Mouse (Mus musculus) cortical plate, adult 2 months (tissue): Measurements from ENCODE around the gene Olfr810. TPM values are rescaled to one million over a fixed set of nuclear protein-coding genes. Genes with fewer than 3 reads are reported as not detected.

Experiments used
- H3K27ac ChIP-seq: fragments of 200-500 bp; 2 replicates; pipeline ENCODE4 v1.5.1; 2012; ENCODE audit warnings: low read length, control low read depth, inconsistent platforms; ENCODE audit not compliant: insufficient read depth
- H3K4me1 ChIP-seq: fragments of 200-500 bp; 2 replicates; pipeline ENCODE4 v1.6.1; 2011; ENCODE audit warnings: low read length; ENCODE audit not compliant: control insufficient read depth, insufficient read depth
- H3K4me3 ChIP-seq: fragments of 200-500 bp; 2 replicates; pipeline ENCODE4 v1.5.1; 2011; ENCODE audit warnings: mild to moderate bottlenecking, low read length, control low read depth; ENCODE audit not compliant: insufficient read depth
- CTCF ChIP-seq: fragments of 200-500 bp; IDR thresholded peaks from 2 replicates; pipeline ENCODE4 v1.5.1; 2011; ENCODE audit warnings: mild to moderate bottlenecking, control low read depth, low read length; ENCODE audit not compliant: insufficient read depth; ENCODE audit errors: extremely low read depth
- POLR2A ChIP-seq: fragments of 200-500 bp; IDR thresholded peaks from 2 replicates; pipeline ENCODE4 v1.6.1; 2011; ENCODE audit warnings: mild to moderate bottlenecking, low read length, control low read depth; ENCODE audit not compliant: insufficient read depth; ENCODE audit errors: extremely low read depth
- polyA plus RNA-seq: library from polyadenylated mRNA; depleted of rRNA; stranded (reverse); fragments of >200 nt; gene quantifications from 2 replicates; pipeline ENCODE4 v1.2.3, GENCODE M21; 2012; rRNA removed

Olfr810 gene
- polyA plus RNA-seq: not detected in 2 replicates

GRCm38 (mm10) chr10:129794817-129795216, at the start of gene Olfr810:
Olfr810 (minus strand) TSS chr10:129794917.
- no peak for TF ChIP-seq POLR2A
- no peak for TF ChIP-seq CTCF
- no peak within 1 kb of the TSS for H3K27ac ChIP-seq
- H3K4me3 ChIP-seq: no peak within 1 kb of the TSS
- no peaks in the 10 kb centered on the region for H3K4me1 ChIP-seq

DNA sequence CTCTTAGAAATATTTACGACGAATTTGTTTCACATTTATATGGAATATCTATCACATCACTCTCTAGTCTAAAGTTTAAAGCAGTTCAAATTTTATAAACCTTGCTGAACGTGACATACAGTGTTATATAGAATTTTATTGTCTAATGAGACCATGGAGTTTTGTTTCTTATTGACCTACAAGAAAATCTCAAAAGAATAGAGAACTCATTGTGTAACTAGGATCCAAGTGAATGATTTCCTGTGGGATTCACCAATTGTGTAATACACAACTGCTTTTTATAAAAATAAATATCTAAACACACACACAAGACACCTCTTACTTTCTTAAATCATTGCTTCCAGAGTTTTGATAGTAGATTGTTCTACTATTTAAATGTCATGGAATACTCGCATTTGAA, 9.6 kb upstream of the Olfr810 start, which contains the start of gene Olfr811:
Olfr811 (minus strand) TSS at position 101 of the 400 bp plus-strand sequence.
- no peak for TF ChIP-seq CTCF
- no peak for TF ChIP-seq POLR2A
- Histone ChIP-seq H3K27ac (no peak within 1 kb of the TSS), H3K4me1 (no peaks in the 10 kb centered on the region), H3K4me3 (no peak within 1 kb of the TSS)

- no peak overlapping the region for H3K27ac ChIP-seq
- no peak overlapping the region for H3K4me3 ChIP-seq
- no peaks in the 10 kb centered on the region for H3K4me1 ChIP-seq
- TF ChIP-seq CTCF (no peak), POLR2A (no peak)
Observed at GRCm38 (mm10) chr10:129778123-129778522, 16.6 kb downstream of the Olfr810 start.

DNA sequence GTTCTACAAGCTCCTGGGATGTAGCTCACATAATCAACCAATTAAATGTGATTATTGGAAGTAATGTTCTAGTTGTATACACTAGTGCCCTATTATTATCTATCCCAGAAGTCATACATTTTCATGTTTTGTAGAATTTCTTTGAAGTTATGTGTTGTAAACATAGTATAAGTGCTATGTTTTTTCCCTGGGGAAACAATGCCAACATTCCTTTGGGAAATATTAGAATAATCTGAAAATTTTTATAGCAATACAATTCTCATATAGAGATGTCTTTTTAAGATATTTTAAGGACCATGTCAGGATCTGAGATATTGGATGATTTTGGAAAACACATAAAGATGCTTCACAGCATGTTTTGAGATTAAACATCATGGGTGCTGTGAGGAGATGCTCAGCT, 20.4 kb downstream of the Olfr810 start, which contains the start of gene Olfr809:
Olfr809 (plus strand) TSS at position 301 of the 400 bp plus-strand sequence.
- H3K27ac ChIP-seq: no peak within 1 kb of the TSS
- TF ChIP-seq CTCF: no peak
- no peak for TF ChIP-seq POLR2A
- no peak within 1 kb of the TSS for H3K4me3 ChIP-seq
- no peaks in the 10 kb centered on the region for H3K4me1 ChIP-seq

GRCm38 (mm10) chr10:129765182-129765581, 29.5 kb downstream of the Olfr810 start, which contains the start of gene Olfr808:
Olfr808 (plus strand) TSS chr10:129765482.
- TF ChIP-seq CTCF (no peak), POLR2A (no peak)
- Histone ChIP-seq H3K4me1 (no peaks in the 10 kb centered on the region), H3K4me3 (no peak within 1 kb of the TSS), H3K27ac (no peak within 1 kb of the TSS)

GRCm38 (mm10) chr10:129757693-129758092, 37.0 kb downstream of the Olfr810 start, which contains the start of gene Olfr807:
Olfr807 (minus strand) TSS chr10:129757793.
- Histone ChIP-seq H3K27ac (no peak within 1 kb of the TSS), H3K4me3 (no peak within 1 kb of the TSS), H3K4me1 (no peaks in the 10 kb centered on the region)
- TF ChIP-seq POLR2A (no peak), CTCF (no peak)

DNA sequence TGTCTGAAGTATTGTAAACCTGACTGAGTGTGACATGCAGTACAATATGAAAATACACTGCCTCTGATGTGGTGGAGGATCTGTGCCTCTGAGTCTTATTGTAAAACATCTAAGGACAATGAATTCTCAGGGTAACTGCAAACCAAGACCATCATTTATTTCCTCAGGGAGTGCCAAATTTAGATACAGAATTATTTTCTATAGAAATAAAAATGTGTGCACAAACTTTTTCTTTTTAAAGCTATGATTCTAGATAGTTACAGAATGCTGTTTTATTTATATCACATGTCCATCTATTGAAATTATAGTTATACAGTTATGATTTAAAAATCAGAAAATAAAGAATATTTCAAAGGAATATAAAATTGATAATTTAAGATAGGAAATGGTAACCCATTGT, 52.9 kb downstream of the Olfr810 start, which contains the start of gene Olfr806:
Olfr806 (minus strand) TSS at position 101 of the 400 bp plus-strand sequence.
- H3K4me3 ChIP-seq: no peak within 1 kb of the TSS
- no peaks in the 10 kb centered on the region for H3K4me1 ChIP-seq
- TF ChIP-seq POLR2A (no peak), CTCF (no peak)
- no peak within 1 kb of the TSS for H3K27ac ChIP-seq

Other genes starting within 250 kb of the Olfr810 start
- not detected in 2 replicates for gene Olfr794, start 227.3 kb downstream of the Olfr810 start, polyA plus RNA-seq
- not detected in 2 replicates for gene Olfr796, start 182.3 kb downstream of the Olfr810 start, polyA plus RNA-seq
- gene Olfr798, start 167.0 kb downstream of the Olfr810 start, polyA plus RNA-seq: not detected in 2 replicates
- not detected in 2 replicates for gene Olfr799, start 157.4 kb downstream of the Olfr810 start, polyA plus RNA-seq
- gene Olfr800, start 137.2 kb downstream of the Olfr810 start, polyA plus RNA-seq: not detected in 2 replicates
- gene Olfr801, start 121.1 kb downstream of the Olfr810 start, polyA plus RNA-seq: not detected in 2 replicates
- not detected in 2 replicates for gene Olfr802, start 106.7 kb downstream of the Olfr810 start, polyA plus RNA-seq
- not detected in 2 replicates for gene Olfr803, start 100.6 kb downstream of the Olfr810 start, polyA plus RNA-seq
- not detected in 2 replicates for gene Olfr804, start 91.7 kb downstream of the Olfr810 start, polyA plus RNA-seq
- not detected in 2 replicates for gene Olfr805, start 65.5 kb downstream of the Olfr810 start, polyA plus RNA-seq
- gene Olfr806, start 53.0 kb downstream of the Olfr810 start, polyA plus RNA-seq: not detected in 2 replicates
- gene Olfr807, start 37.1 kb downstream of the Olfr810 start, polyA plus RNA-seq: not detected in 2 replicates
- not detected in 2 replicates for gene Olfr808, start 29.4 kb downstream of the Olfr810 start, polyA plus RNA-seq
- gene Olfr809, start 20.3 kb downstream of the Olfr810 start, polyA plus RNA-seq: not detected in 2 replicates
- not detected in 2 replicates for gene Olfr811, start 9.5 kb upstream of the Olfr810 start, polyA plus RNA-seq
- gene Olfr812, start 51.2 kb upstream of the Olfr810 start, polyA plus RNA-seq: not detected in 2 replicates
- gene Olfr813, start 60.5 kb upstream of the Olfr810 start, polyA plus RNA-seq: not detected in 2 replicates
- not detected in 2 replicates for gene Olfr814, start 84.9 kb upstream of the Olfr810 start, polyA plus RNA-seq
- not detected in 2 replicates for gene Olfr815, start 111.0 kb upstream of the Olfr810 start, polyA plus RNA-seq
- gene Olfr816, start 120.7 kb upstream of the Olfr810 start, polyA plus RNA-seq: not detected in 2 replicates
- gene Olfr818, start 154.2 kb upstream of the Olfr810 start, polyA plus RNA-seq: not detected in 2 replicates
- gene Olfr819, start 172.3 kb upstream of the Olfr810 start, polyA plus RNA-seq: not detected in 2 replicates
- not detected in 2 replicates for gene Olfr247, start 181.2 kb upstream of the Olfr810 start, polyA plus RNA-seq
- gene Gm10310, start 190.1 kb upstream of the Olfr810 start, polyA plus RNA-seq: not detected in 2 replicates
- not detected in 2 replicates for gene Olfr820, start 217.7 kb upstream of the Olfr810 start, polyA plus RNA-seq
- gene Olfr821, start 235.4 kb upstream of the Olfr810 start, polyA plus RNA-seq: not detected in 2 replicates